Mouse (Mus musculus): ENCODE measurements around the gene Hecw2.

DNA sequence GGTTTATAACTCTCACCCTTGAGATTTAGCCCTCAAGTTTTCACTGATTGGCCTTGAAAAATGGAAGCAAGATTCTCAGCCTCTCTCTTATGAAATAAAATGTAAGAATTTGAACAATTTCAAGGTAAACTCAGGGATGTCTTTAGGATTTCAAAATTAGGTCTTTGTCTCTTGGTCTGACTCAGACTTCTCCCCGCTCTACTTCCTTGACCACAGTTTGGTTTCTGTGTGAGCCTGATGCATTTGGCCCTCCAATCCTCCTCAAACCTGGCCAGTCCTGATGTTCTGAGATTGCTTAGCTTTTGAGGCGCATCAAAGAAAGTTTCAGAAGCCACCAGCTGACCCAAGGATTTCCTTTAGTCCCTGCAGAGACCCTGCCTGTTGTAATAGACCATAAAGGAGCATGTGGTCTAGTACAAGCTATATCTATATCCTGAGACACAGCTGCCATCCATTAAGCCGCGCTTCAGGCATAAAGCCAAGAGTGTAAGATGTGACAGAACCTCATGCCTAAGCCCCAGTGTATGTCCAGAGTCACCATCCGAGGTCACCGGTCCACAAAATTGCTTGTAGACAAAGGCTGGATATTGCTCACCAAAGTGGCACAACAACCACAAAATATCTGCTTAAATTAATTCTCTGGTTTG lies 185.4 kb downstream of the Hecw2 start:
- TF ChIP-seq CTCF (conservative IDR thresholded peaks at IDR 0.05; ENCODE audit: insufficient read depth, insufficient read length, low read depth, low read length) (no peak), POLR2A (IDR thresholded peaks at IDR 0.05; ENCODE audit: low read depth, low read length) (no peak)

Data from kidney, adult 2 months (tissue).